Mouse (Mus musculus) embryonic facial prominence, embryonic 12.5 days (tissue): ENCODE results near the gene Hexim2. TPM values are rescaled to one million over a fixed set of nuclear protein-coding genes. Genes with fewer than 3 reads are reported as not detected.

Experiments used
- ATAC-seq: fragments of 200-750 bp; cut with Nextera tagmentation; 2 replicates; pipeline ENCODE4 v1.8.0; 2017; ENCODE audit not compliant: insufficient number of reproducible peaks, insufficient read depth, low FRiP score, low TSS enrichment
- H3K27ac ChIP-seq: fragments of 300-500 bp; sonication (generic); 2 replicates; pipeline ENCODE4 v1.5.1; 2016; ENCODE audit warnings: mild to moderate bottlenecking
- H3K27me3 ChIP-seq: fragments of 300-500 bp; sonication (generic); 2 replicates; pipeline ENCODE4 v1.6.1; 2016; ENCODE audit warnings: mild to moderate bottlenecking, moderate library complexity
- H3K36me3 ChIP-seq: fragments of 300-500 bp; sonication (generic); 2 replicates; pipeline ENCODE4 v1.6.1; 2016; ENCODE audit warnings: mild to moderate bottlenecking
- H3K4me1 ChIP-seq: fragments of 300-500 bp; sonication (generic); 2 replicates; pipeline ENCODE4 v1.6.1; 2016
- H3K4me2 ChIP-seq: fragments of 300-500 bp; sonication (generic); replicated peaks from 2 replicates; pipeline ENCODE4 v1.6.1; 2016; ENCODE audit warnings: mild to moderate bottlenecking, moderate library complexity
- H3K4me3 ChIP-seq: fragments of 300-500 bp; sonication (generic); 2 replicates; pipeline ENCODE4 v1.5.1; 2016; ENCODE audit warnings: mild to moderate bottlenecking
- H3K9ac ChIP-seq: fragments of 300-500 bp; sonication (generic); 2 replicates; pipeline ENCODE4 v1.6.1; 2016; ENCODE audit warnings: mild to moderate bottlenecking, moderate library complexity
- H3K9me3 ChIP-seq: fragments of 300-500 bp; sonication (generic); 2 replicates; pipeline ENCODE4 v1.6.1; 2016; ENCODE audit warnings: mild to moderate bottlenecking, moderate library complexity
- WGBS: fragments of 180-500 bp; shearing (Covaris S2); methylation state at CpG from one replicate; pipeline ENCODE4 v1.1.7; 2016; 5-methylcytosine and 5-hydroxymethylcytosine counted together
- polyA plus RNA-seq: library from polyadenylated mRNA; unstranded; fragments of >200 nt; fragmentation: Nextera tagmentation; extraction: Ambion mirVana; gene quantifications from 2 replicates; pipeline ENCODE4 v1.2.1, GENCODE M21; 2016

The Hexim2 gene
- polyA plus RNA-seq, 1 experiment from 2014 or later: 13.5 TPM

DNA sequence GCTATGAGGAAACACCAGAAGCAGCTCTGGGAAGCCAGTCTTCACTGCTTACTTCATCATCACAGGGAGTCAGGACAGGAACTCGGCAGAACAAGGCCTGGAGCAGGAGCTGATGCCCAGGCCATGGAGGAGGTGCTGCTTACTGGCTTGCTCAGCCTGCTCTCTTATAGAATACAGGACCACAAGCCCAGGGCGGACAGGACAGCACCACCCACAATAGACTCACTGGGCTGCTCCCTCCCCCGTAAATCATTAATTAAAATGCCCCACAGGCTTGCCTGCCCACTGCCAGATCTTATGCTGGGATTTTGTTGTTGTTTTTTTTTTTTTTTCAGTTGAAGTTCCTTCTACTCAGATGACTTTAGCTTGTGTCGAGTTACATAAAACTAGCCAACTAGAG, 15.5 kb downstream of the Hexim2 start:
- Histone ChIP-seq H3K9me3 (no peaks in the 10 kb centered on the region), H3K27me3 (no peaks in the 10 kb centered on the region), H3K4me2 (no peak overlapping the region), H3K27ac (no peak overlapping the region), H3K9ac (no peak overlapping the region), H3K4me3 (no peak overlapping the region), H3K36me3 (no peaks in the 10 kb centered on the region), H3K4me1 (peaks cover 16% of the 10 kb centered on the region)
- 64% methylated on average over 4 of the region's 4 CpGs for WGBS
- ATAC-seq: no peak

DNA sequence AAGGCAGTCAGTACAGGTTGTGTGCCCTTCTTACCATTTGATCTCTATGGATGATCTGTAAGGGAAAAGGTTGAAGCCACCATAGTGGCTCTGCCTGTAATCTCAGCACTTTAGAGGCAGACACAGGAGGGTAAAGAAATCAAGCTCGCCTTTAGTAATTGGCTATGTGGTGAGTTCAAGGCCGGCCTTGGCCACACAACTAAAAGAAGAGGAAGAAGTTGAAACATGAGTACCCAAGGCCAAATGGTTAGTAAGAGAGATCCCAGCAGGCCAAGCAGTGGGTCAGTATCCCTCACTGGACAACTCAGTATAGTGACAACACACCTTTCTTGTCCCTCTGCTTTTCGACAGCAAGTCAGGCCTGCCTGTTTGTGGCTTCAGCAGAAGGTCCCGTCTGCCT, 17.5 kb downstream of the Hexim2 start:
- WGBS: 91% methylated on average over 4 of the region's 4 CpGs

DNA sequence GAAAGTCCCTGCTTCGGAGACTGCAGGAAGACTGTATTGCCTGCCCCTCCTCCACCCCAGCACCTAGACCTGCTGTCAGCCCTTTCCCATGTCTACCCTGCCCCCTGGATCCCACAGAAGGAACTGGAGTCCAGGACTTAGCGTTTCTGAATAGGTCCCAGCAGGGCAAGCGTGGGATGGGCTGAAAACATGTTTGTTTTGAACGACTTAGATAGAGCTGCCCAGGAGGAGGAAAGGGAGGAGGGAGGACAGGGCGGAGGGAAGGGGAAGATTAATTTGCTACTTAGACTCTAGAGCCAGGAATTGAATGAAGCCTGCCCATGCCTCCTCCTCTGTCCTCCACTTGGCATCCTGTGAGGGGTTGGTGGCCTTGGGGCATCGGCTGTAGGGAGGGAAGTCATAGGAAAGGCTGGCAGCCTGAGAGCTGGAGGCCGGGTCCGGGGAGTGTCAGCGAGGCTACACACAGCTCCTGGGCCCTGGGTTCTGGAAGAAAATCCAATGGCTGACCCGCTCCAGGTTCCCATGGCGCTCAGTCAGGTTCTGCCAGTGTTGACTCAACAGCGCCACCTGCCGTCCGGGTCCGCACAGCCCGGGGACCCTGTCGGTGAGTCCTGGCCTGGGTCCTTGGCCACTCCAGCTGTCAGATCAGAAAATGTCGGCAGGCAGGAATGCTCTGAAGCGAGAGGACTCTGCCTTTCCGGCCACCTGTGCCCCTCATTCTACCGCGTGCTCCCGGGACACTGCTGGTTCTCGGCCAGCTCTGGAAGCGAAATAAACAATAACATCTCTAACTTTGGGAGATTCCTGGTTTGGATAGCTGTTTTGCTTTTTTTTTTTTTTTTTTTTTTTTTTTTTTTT, 26.6 kb downstream of the Hexim2 start:
- ATAC-seq: peak; percentile 91
- H3K9me3 ChIP-seq: no peaks in the 10 kb centered on the region
- H3K9ac ChIP-seq: 0 out of 2 replicates have a peak overlapping the region, but pooled peaks have one; percentile 15
- peak overlapping the region; percentile 53 for H3K4me2 ChIP-seq
- H3K4me1 ChIP-seq: peaks cover 5% of the 10 kb centered on the region; the same call in 1 of the 2 replicates
- under 1% methylated on average over 25 of the region's 25 CpGs for WGBS
- H3K27ac ChIP-seq: no peak overlapping the region
- H3K36me3 ChIP-seq: no peaks in the 10 kb centered on the region
- no peaks in the 10 kb centered on the region for H3K27me3 ChIP-seq
- H3K4me3 ChIP-seq: peak overlapping the region; percentile 27

More for the DNA sequence above, 17.5 kb downstream of the Hexim2 start:
- no peaks in the 10 kb centered on the region for H3K27me3 ChIP-seq
- H3K27ac ChIP-seq: no peak overlapping the region
- no peaks in the 10 kb centered on the region for H3K9me3 ChIP-seq
- H3K4me3 ChIP-seq: no peak overlapping the region
- H3K36me3 ChIP-seq: no peaks in the 10 kb centered on the region
- H3K9ac ChIP-seq: no peak overlapping the region
- ATAC-seq: no peak
- no peak overlapping the region for H3K4me2 ChIP-seq
- H3K4me1 ChIP-seq: peaks cover 7% of the 10 kb centered on the region; the same call in 1 of the 2 replicates

- WGBS: 86% methylated on average over 11 of the region's 11 CpGs
- no peaks in the 10 kb centered on the region for H3K9me3 ChIP-seq
- H3K27me3 ChIP-seq: no peaks in the 10 kb centered on the region
- ATAC-seq: no peak
- H3K4me2 ChIP-seq: no peak overlapping the region
- peaks cover 5% of the 10 kb centered on the region; the same call in 1 of the 2 replicates for H3K4me1 ChIP-seq
- H3K27ac ChIP-seq: no peak overlapping the region
- H3K36me3 ChIP-seq: no peaks in the 10 kb centered on the region
- H3K9ac ChIP-seq: no peak overlapping the region
- H3K4me3 ChIP-seq: no peak overlapping the region
Measured at GRCm38 (mm10) chr11:103160738-103161137, 28.5 kb downstream of the Hexim2 start.

GRCm38 (mm10) chr11:103161449-103161848, 29.2 kb downstream of the Hexim2 start:
- H3K9ac ChIP-seq: no peak overlapping the region
- no peak overlapping the region for H3K27ac ChIP-seq
- no peak overlapping the region for H3K4me3 ChIP-seq
- no peaks in the 10 kb centered on the region for H3K9me3 ChIP-seq
- H3K4me2 ChIP-seq: no peak overlapping the region
- 79% methylated on average over 7 of the region's 7 CpGs for WGBS
- H3K4me1 ChIP-seq: peaks cover 5% of the 10 kb centered on the region; the same call in 1 of the 2 replicates
- no peak for ATAC-seq
- H3K27me3 ChIP-seq: no peaks in the 10 kb centered on the region
- no peaks in the 10 kb centered on the region for H3K36me3 ChIP-seq

- WGBS: 89% methylated on average over 5 of the region's 5 CpGs
- Histone ChIP-seq H3K4me3 (no peak overlapping the region), H3K9ac (no peak overlapping the region), H3K27me3 (no peaks in the 10 kb centered on the region), H3K4me2 (no peak overlapping the region), H3K36me3 (no peaks in the 10 kb centered on the region), H3K4me1 (peaks cover 5% of the 10 kb centered on the region; the same call in 1 of the 2 replicates), H3K9me3 (no peaks in the 10 kb centered on the region), H3K27ac (no peak overlapping the region)
- ATAC-seq: no peak
Measured at GRCm38 (mm10) chr11:103162132-103162531, 29.9 kb downstream of the Hexim2 start.

GRCm38 (mm10) chr11:103164391-103164790, 32.2 kb downstream of the Hexim2 start:
- no peak overlapping the region for H3K9ac ChIP-seq
- no peak for ATAC-seq
- H3K9me3 ChIP-seq: no peaks in the 10 kb centered on the region
- H3K27me3 ChIP-seq: peaks cover 5% of the 10 kb centered on the region; the same call in 1 of the 2 replicates
- WGBS: 31% methylated on average over 10 of the region's 10 CpGs
- no peaks in the 10 kb centered on the region for H3K4me1 ChIP-seq
- H3K4me3 ChIP-seq: no peak overlapping the region
- H3K36me3 ChIP-seq: no peaks in the 10 kb centered on the region
- no peak overlapping the region for H3K4me2 ChIP-seq
- no peak overlapping the region for H3K27ac ChIP-seq

DNA sequence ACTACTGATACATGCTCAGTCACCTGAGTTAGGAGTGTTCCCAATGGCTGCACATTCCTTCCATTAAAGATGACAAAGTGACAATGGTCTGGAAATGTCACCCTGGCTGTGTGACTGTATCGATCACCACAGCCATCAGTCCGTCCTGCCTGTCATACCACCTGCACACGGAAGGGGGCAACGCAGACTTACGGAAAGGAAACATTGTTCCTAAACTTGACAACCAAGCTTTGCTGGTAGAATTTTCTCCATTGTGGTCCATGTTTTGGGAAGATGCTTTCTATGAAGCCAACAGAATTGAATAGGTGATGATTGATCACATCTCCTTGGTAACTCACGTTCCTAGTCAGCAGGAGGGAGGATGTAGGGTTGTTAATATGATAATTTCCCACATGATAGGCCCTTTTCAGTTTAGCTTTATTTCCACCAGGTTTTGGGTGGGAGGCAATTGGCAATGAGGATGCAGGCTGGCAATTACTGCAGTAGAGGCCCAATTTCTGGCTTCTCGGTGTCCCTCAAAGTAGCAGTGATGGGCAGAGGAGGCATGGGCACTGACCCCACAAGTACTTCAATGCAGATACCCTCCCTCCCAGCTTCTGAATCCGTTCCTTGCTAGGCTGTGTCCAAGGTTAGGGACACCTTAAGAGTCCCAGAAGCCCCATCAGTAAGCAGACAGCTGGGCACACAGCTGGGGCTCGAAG, 36.6 kb downstream of the Hexim2 start:
- Histone ChIP-seq H3K27ac (no peak overlapping the region), H3K27me3 (peaks cover 50% of the 10 kb centered on the region), H3K4me2 (no peak overlapping the region), H3K9ac (no peak overlapping the region), H3K4me3 (no peak overlapping the region), H3K36me3 (no peaks in the 10 kb centered on the region), H3K9me3 (no peaks in the 10 kb centered on the region), H3K4me1 (0 out of 2 replicates have a peak, but pooled peaks cover 5% of the 10 kb centered on the region)
- WGBS: 26% methylated on average over 9 of the region's 9 CpGs
- ATAC-seq: no peak

DNA sequence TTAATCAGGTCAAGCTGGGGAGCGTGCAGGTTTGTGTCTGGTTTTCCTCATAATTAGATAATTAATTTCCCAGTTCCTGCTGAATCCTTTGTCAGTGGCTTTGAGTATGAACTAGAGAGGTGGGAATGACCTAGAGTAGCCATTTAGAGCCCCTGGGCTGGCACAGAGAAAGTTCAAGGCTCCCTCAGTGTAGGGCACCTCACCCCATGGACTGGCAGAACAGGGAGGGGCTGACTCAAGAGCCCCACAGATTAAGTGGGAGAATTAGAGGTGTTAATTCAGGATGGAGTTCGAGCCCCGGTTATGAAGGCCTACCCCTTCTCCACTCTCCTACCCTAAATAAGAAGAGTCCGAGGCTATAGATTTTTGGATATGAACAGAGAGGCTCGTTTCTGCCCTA, 37.4 kb downstream of the Hexim2 start:
- Histone ChIP-seq H3K9me3 (no peaks in the 10 kb centered on the region), H3K9ac (no peak overlapping the region), H3K36me3 (no peaks in the 10 kb centered on the region), H3K4me1 (0 out of 2 replicates have a peak, but pooled peaks cover 5% of the 10 kb centered on the region), H3K27me3 (peaks cover 52% of the 10 kb centered on the region), H3K27ac (no peak overlapping the region), H3K4me2 (no peak overlapping the region), H3K4me3 (no peak overlapping the region)
- 77% methylated on average over 5 of the region's 5 CpGs for WGBS
- ATAC-seq: no peak

GRCm38 (mm10) chr11:103170111-103170493, 37.9 kb downstream of the Hexim2 start:
- peak overlapping the region; percentile 99 for H3K4me2 ChIP-seq
- H3K27me3 ChIP-seq: peaks cover 52% of the 10 kb centered on the region
- WGBS: 54% methylated on average over 3 of the region's 3 CpGs
- no peak overlapping the region for H3K9ac ChIP-seq
- H3K27ac ChIP-seq: no peak overlapping the region
- H3K4me3 ChIP-seq: peak overlapping the region; percentile 58
- no peak for ATAC-seq
- H3K4me1 ChIP-seq: peaks cover 8% of the 10 kb centered on the region; the same call in 1 of the 2 replicates
- no peaks in the 10 kb centered on the region for H3K36me3 ChIP-seq
- no peaks in the 10 kb centered on the region for H3K9me3 ChIP-seq

- Histone ChIP-seq H3K36me3 (no peaks in the 10 kb centered on the region), H3K9me3 (no peaks in the 10 kb centered on the region), H3K4me3 (peak within 1 kb of the TSS; percentile 58), H3K9ac (peak within 1 kb of the TSS; percentile 43), H3K4me2 (peak within 1 kb of the TSS; percentile 99), H3K4me1 (peaks cover 8% of the 10 kb centered on the region; the same call in 1 of the 2 replicates), H3K27ac (0 out of 2 replicates have a peak within 1 kb of the TSS, but pooled peaks have one; percentile 3), H3K27me3 (peaks cover 52% of the 10 kb centered on the region)
- ATAC-seq: no peak
- WGBS: 2% methylated on average over 55 of the region's 84 CpGs
Measured at GRCm38 (mm10) chr11:103170494-103171285, 38.5 kb downstream of the Hexim2 start, which contains the start of gene Fmnl1. Gene Fmnl1 (plus strand): TSS chr11:103171107.
